Comparison of ENCODE assay signal across 24 mouse cellular contexts in the genomic region with DNA sequence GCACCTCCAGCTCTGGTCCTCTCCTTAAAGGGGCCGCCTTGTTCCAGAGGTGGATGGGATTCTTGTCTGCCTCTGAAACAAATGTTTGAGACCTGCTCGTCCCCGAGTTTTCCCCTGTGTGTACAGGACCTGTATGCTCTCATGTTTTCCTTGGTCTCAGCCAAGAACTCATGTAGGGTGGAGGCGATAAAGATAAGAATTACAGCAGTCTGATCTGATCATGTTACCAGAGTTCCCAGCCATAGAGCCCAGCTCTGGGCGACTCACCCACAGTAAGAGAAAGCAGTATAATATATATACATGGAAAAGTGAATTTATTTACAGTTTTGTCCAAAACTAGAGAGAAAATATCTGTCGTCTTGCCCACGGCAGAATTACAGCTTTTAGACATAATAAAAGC. TPM values are rescaled to one million over a fixed set of nuclear protein-coding genes. Genes with fewer than 3 reads are reported as not detected.
A peak's percentile ranks its signal among the peaks of the same experiment; 100 is the strongest.
DNase-seq lines count a peak whose midpoint lies in the region; ATAC-seq and TF ChIP-seq lines count a peak whose summit lies in the region.
"Had no signal": no experiment of that assay in that cellular context is flagged by ENCODE, and none has a peak within 500 bp of the region (broad histone marks: within the 10 kb centered on the region; RNA-seq: fewer than 3 reads in every experiment).

No protein-coding gene starts in this region.

- TF ChIP-seq POLR2A in embryonic fibroblast, embryonic 13.5 days (IDR thresholded peaks at IDR 0.05; ENCODE audit: low read depth, low read length): no peak

- TF ChIP-seq CTCF in intestine, postnatal 0 days (IDR thresholded peaks at IDR 0.05; ENCODE audit: low read depth): no peak
- TF ChIP-seq CTCF in embryonic fibroblast, embryonic 13.5 days (IDR thresholded peaks at IDR 0.05; ENCODE audit: borderline replicate concordance, insufficient read depth, low read length): no peak

- peaks cover 10% of the 10 kb centered on the region for H3K4me1 ChIP-seq in intestine, embryonic 15.5 days (replicated peaks)
- peaks cover 6% of the 10 kb centered on the region; the same call in 1 of the 2 replicates for H3K4me1 ChIP-seq in intestine, postnatal 0 days (replicated peaks; ENCODE audit: control insufficient read depth, insufficient read depth, low read length)
- peaks cover 14% of the 10 kb centered on the region for H3K4me1 ChIP-seq in limb, embryonic 12.5 days (replicated peaks)
- peaks cover 12% of the 10 kb centered on the region for H3K4me1 ChIP-seq in limb, embryonic 10.5 days
- H3K4me1 ChIP-seq in embryonic fibroblast, embryonic 13.5 days (ENCODE audit: control insufficient read depth, insufficient read depth, low read length): peaks cover 10% of the 10 kb centered on the region
- H3K4me1 ChIP-seq: embryonic facial prominence, embryonic 15.5 days had no signal

- no peak for DNase-seq in limb, embryonic 10.5 days (ENCODE audit: low spot score)
- DNase-seq in 3T3-L1 (ENCODE audit: low read depth, low spot score): peak; percentile 28
- no peak for DNase-seq in thymus, postnatal 10 days (ENCODE audit: low spot score in 2 of 2)
- DNase-seq in layer of hippocampus, adult 9-11 months: no peak
- DNase-seq: adrenal gland, postnatal 10 days; adrenal gland, postnatal 25 days; cerebellum, adult 11 months; cerebellum, adult 18-20 months; cerebellum, adult 8-10 months; cerebellum, adult 9-11 months; cerebellum, postnatal 14 days; cerebellum, postnatal 36 days; embryo, embryonic 11 days; forebrain, postnatal 0 days had no signal

- H3K36me3 ChIP-seq in intestine, embryonic 15.5 days: no peaks in the 10 kb centered on the region
- no peaks in the 10 kb centered on the region; the same call in 1 of the 2 replicates for H3K36me3 ChIP-seq in intestine, postnatal 0 days (ENCODE audit: control insufficient read depth, insufficient read depth)
- H3K36me3 ChIP-seq in limb, embryonic 12.5 days: no peaks in the 10 kb centered on the region
- no peaks in the 10 kb centered on the region for H3K36me3 ChIP-seq in limb, embryonic 10.5 days
- H3K36me3 ChIP-seq: embryonic facial prominence, embryonic 13.5 days; embryonic facial prominence, embryonic 15.5 days; forebrain, embryonic 15.5 days had no signal

- no peak overlapping the region for H3K9ac ChIP-seq in intestine, embryonic 15.5 days
- no peak overlapping the region for H3K9ac ChIP-seq in intestine, postnatal 0 days (ENCODE audit: low read depth, low read length)
- no peak overlapping the region for H3K9ac ChIP-seq in limb, embryonic 12.5 days (replicated peaks)
- H3K9ac ChIP-seq: embryonic facial prominence, embryonic 13.5 days; embryonic facial prominence, embryonic 15.5 days; forebrain, embryonic 13.5 days; forebrain, embryonic 15.5 days; forebrain, postnatal 0 days had no signal

- peak; percentile 23; the same call in 1 of the 2 replicates for ATAC-seq in intestine, embryonic 15.5 days
- ATAC-seq in intestine, postnatal 0 days: no peak
- ATAC-seq in limb, embryonic 12.5 days (ENCODE audit: insufficient number of reproducible peaks, insufficient read depth, low FRiP score, low TSS enrichment, low read depth): no peak
- ATAC-seq: activated CD4-positive, CD25-positive, alpha-beta regulatory T cell, adult 4 months; forebrain, embryonic 13.5 days; forebrain, embryonic 15.5 days; forebrain, postnatal 0 days; Patski had no signal

- H3K4me2 ChIP-seq in intestine, embryonic 15.5 days (replicated peaks): no peak overlapping the region
- H3K4me2 ChIP-seq in intestine, postnatal 0 days (replicated peaks; ENCODE audit: low read depth): no peak overlapping the region
- no peak overlapping the region for H3K4me2 ChIP-seq in limb, embryonic 12.5 days
- H3K4me2 ChIP-seq: embryonic facial prominence, embryonic 13.5 days; embryonic facial prominence, embryonic 15.5 days; forebrain, embryonic 13.5 days; forebrain, embryonic 15.5 days had no signal

- no peaks in the 10 kb centered on the region for H3K9me3 ChIP-seq in intestine, embryonic 15.5 days
- H3K9me3 ChIP-seq in intestine, postnatal 0 days (ENCODE audit: control insufficient read depth): no peaks in the 10 kb centered on the region
- H3K9me3 ChIP-seq in limb, embryonic 12.5 days: no peaks in the 10 kb centered on the region
- no peaks in the 10 kb centered on the region for H3K9me3 ChIP-seq in limb, embryonic 10.5 days (replicated peaks)
- H3K9me3 ChIP-seq: embryonic facial prominence, embryonic 13.5 days; embryonic facial prominence, embryonic 15.5 days; forebrain, embryonic 13.5 days; forebrain, embryonic 15.5 days had no signal

- no peaks in the 10 kb centered on the region for H3K27me3 ChIP-seq in intestine, embryonic 15.5 days (replicated peaks)
- H3K27me3 ChIP-seq in intestine, postnatal 0 days (replicated peaks; ENCODE audit: control insufficient read depth, insufficient read depth, low read length): no peaks in the 10 kb centered on the region
- H3K27me3 ChIP-seq in limb, embryonic 12.5 days: no peaks in the 10 kb centered on the region
- H3K27me3 ChIP-seq in limb, embryonic 10.5 days (ENCODE audit: low read depth, poor library complexity, severe bottlenecking): no peaks in the 10 kb centered on the region
- H3K27me3 ChIP-seq: embryonic facial prominence, embryonic 13.5 days; embryonic facial prominence, embryonic 15.5 days; forebrain, embryonic 13.5 days; forebrain, embryonic 15.5 days; Patski had no signal

- H3K4me3 ChIP-seq in intestine, embryonic 15.5 days (replicated peaks): no peak overlapping the region
- no peak overlapping the region for H3K4me3 ChIP-seq in intestine, postnatal 0 days (ENCODE audit: low read depth, low read length)
- H3K4me3 ChIP-seq in limb, embryonic 12.5 days (replicated peaks): no peak overlapping the region
- no peak overlapping the region for H3K4me3 ChIP-seq in limb, embryonic 10.5 days
- H3K4me3 ChIP-seq in embryonic fibroblast, embryonic 13.5 days (ENCODE audit: insufficient read depth, low read length): no peak overlapping the region
- H3K4me3 ChIP-seq: embryonic facial prominence, embryonic 13.5 days; embryonic facial prominence, embryonic 15.5 days; forebrain, embryonic 13.5 days; forebrain, embryonic 15.5 days had no signal

- no peak overlapping the region for H3K27ac ChIP-seq in intestine, embryonic 15.5 days
- no peak overlapping the region for H3K27ac ChIP-seq in intestine, postnatal 0 days (ENCODE audit: low read depth, low read length)
- H3K27ac ChIP-seq in limb, embryonic 12.5 days: peak overlapping the region; percentile 12; the same call in 1 of the 2 replicates
- no peak overlapping the region for H3K27ac ChIP-seq in limb, embryonic 10.5 days
- 0 out of 2 replicates have a peak overlapping the region, but pooled peaks have one; percentile 6 for H3K27ac ChIP-seq in embryonic fibroblast, embryonic 13.5 days (ENCODE audit: insufficient read depth, low read length)
- H3K27ac ChIP-seq: embryonic facial prominence, embryonic 13.5 days; embryonic facial prominence, embryonic 15.5 days; forebrain, embryonic 13.5 days; forebrain, embryonic 15.5 days had no signal

- 69% methylated on average over 7 of the region's 7 CpGs for WGBS in intestine, embryonic 15.5 days
- WGBS in intestine, postnatal 0 days: 51% methylated on average over 7 of the region's 7 CpGs
- 81% methylated on average over 7 of the region's 7 CpGs for WGBS in limb, embryonic 12.5 days
- WGBS in limb, embryonic 10.5 days: 90% methylated on average over 7 of the region's 7 CpGs

RNA-seq across cellular contexts. Expression of a gene that starts 17.7 kb away (rescaled TPM):
- polyA plus RNA-seq in intestine, embryonic 15.5 days (2015; fragmentation: Nextera tagmentation; extraction: Ambion mirVana): 66.0 and 72.3 TPM in 2 replicates
- 57.8 and 59.2 TPM in 2 replicates for polyA plus RNA-seq in intestine, postnatal 0 days (2015; fragmentation: Nextera tagmentation; extraction: Ambion mirVana)
- 74.9 and 80.5 TPM in 2 replicates for polyA plus RNA-seq in limb, embryonic 12.5 days (2016; fragmentation: Nextera tagmentation; extraction: Ambion mirVana)
- 38.6 and 52.4 TPM in 2 replicates for polyA plus RNA-seq in limb, embryonic 10.5 days (2016; fragmentation: Nextera tagmentation; extraction: Ambion mirVana)
- polyA plus RNA-seq in embryonic fibroblast, embryonic 13.5 days (2011; ENCODE audit: insufficient read length, low read depth, missing spikeins): 66.3 and 74.1 TPM in 2 replicates

Comparison
In these comparisons a context has a peak if more than half of its experiments do, and no peak if none do; other contexts are left out.
1. H3K27ac ChIP-seq: peak in limb, embryonic 12.5 days (single experiment) and embryonic fibroblast, embryonic 13.5 days (single experiment); none in intestine, embryonic 15.5 days (single experiment), intestine, postnatal 0 days (single experiment) and limb, embryonic 10.5 days (single experiment).